Mouse (Mus musculus): ENCODE data around the gene Rnf114.

- no peak for TF ChIP-seq CTCF (IDR thresholded peaks at IDR 0.05; ENCODE audit: low read depth, low read length)
- TF ChIP-seq POLR2A (IDR thresholded peaks at IDR 0.05; ENCODE audit: extremely low read depth, insufficient read depth, low read length), result no peak
Measured at GRCm38 (mm10) chr2:167547444-167547843, 55.0 kb downstream of the Rnf114 start.
